Mouse (Mus musculus) embryonic facial prominence, embryonic 15.5 days (tissue): ENCODE results near the gene Foxo1. TPM values are rescaled to one million over a fixed set of nuclear protein-coding genes. Genes with fewer than 3 reads are reported as not detected.

ENCODE experiments used
- ATAC-seq: fragments of 200-750 bp; cut with Nextera tagmentation; 2 replicates; pipeline ENCODE4 v1.8.0; 2017; ENCODE audit warnings: low read depth, moderate TSS enrichment; ENCODE audit not compliant: insufficient number of reproducible peaks, low FRiP score, low TSS enrichment
- H3K27ac ChIP-seq: fragments of 300-500 bp; sonication (generic); replicated peaks from 2 replicates; pipeline ENCODE4 v1.5.1; 2015; ENCODE audit warnings: mild to moderate bottlenecking, inconsistent platforms
- H3K27me3 ChIP-seq: fragments of 300-500 bp; sonication (generic); 2 replicates; pipeline ENCODE4 v1.6.1; 2015; ENCODE audit warnings: inconsistent platforms
- H3K36me3 ChIP-seq: fragments of 300-500 bp; sonication (generic); 2 replicates; pipeline ENCODE4 v1.6.1; 2015; ENCODE audit warnings: mild to moderate bottlenecking, inconsistent platforms
- H3K4me1 ChIP-seq: fragments of 300-500 bp; sonication (generic); 2 replicates; pipeline ENCODE4 v1.6.1; 2015; ENCODE audit warnings: inconsistent platforms
- H3K4me2 ChIP-seq: fragments of 300-500 bp; sonication (generic); replicated peaks from 2 replicates; pipeline ENCODE4 v1.6.1; 2015; ENCODE audit warnings: mild to moderate bottlenecking, inconsistent platforms
- H3K4me3 ChIP-seq: fragments of 300-500 bp; sonication (generic); replicated peaks from 2 replicates; pipeline ENCODE4 v1.5.1; 2015; ENCODE audit warnings: mild to moderate bottlenecking, inconsistent platforms
- H3K9ac ChIP-seq: fragments of 300-500 bp; sonication (generic); 2 replicates; pipeline ENCODE4 v1.6.1; 2015; ENCODE audit warnings: inconsistent platforms
- H3K9me3 ChIP-seq: fragments of 300-500 bp; sonication (generic); replicated peaks from 2 replicates; pipeline ENCODE4 v1.6.1; 2016; ENCODE audit warnings: inconsistent platforms
- WGBS: fragments of 180-500 bp; shearing (Covaris S2); methylation state at CpG from one replicate; pipeline ENCODE4 v1.1.7; 2015; 5-methylcytosine and 5-hydroxymethylcytosine counted together
- polyA plus RNA-seq: library from polyadenylated mRNA; unstranded; fragments of >200 nt; fragmentation: Nextera tagmentation; extraction: Ambion mirVana; gene quantifications from 2 replicates; pipeline ENCODE4 v1.2.1, GENCODE M21; 2015

Foxo1 gene
- polyA plus RNA-seq, 1 experiment from 2014 or later = 8.2 TPM

GRCm38 (mm10) chr3:52269514-52270351 lies 1.6 kb downstream of the Foxo1 start:
- ATAC-seq = no peak
- Histone ChIP-seq H3K4me2 (peak overlapping the region; percentile 90), H3K27ac (0 out of 2 replicates have a peak overlapping the region, but pooled peaks have one; percentile 41), H3K9me3 (no peaks in the 10 kb centered on the region), H3K4me1 (peaks cover 27% of the 10 kb centered on the region), H3K4me3 (peak overlapping the region; percentile 86), H3K9ac (peak overlapping the region; percentile 87), H3K27me3 (peaks cover 20% of the 10 kb centered on the region), H3K36me3 (no peaks in the 10 kb centered on the region)
- under 1% methylated on average over 55 of the region's 55 CpGs for WGBS

DNA sequence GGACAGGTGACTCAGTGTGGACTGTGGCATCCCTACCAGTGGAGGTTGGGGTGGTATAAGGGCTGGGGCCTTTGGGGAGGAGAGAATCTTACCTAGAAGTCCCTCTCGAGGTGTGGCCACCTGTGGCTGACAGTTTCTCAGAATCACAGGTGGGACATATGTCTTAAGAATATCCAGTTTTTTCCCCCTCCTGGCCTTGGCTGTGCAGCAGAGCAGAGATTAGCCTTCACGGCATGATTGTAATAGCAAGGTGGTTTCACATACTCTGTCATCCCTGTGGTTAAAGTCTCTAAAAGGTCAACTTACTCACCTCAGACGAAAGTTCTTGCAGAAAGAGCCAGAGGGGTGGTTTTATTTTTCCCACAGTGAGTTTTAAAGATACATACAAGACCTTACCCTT lies 2.4 kb downstream of the Foxo1 start:
- no peaks in the 10 kb centered on the region for H3K36me3 ChIP-seq
- no peak overlapping the region for H3K27ac ChIP-seq
- no peaks in the 10 kb centered on the region for H3K9me3 ChIP-seq
- 0 out of 2 replicates have a peak overlapping the region, but pooled peaks have one; percentile 87 for H3K9ac ChIP-seq
- H3K4me2 ChIP-seq = peak overlapping the region; percentile 90
- H3K27me3 ChIP-seq = peaks cover 15% of the 10 kb centered on the region
- ATAC-seq = no peak
- peaks cover 27% of the 10 kb centered on the region for H3K4me1 ChIP-seq
- WGBS = 32% methylated on average over 3 of the region's 3 CpGs
- peak overlapping the region; percentile 86 for H3K4me3 ChIP-seq

DNA sequence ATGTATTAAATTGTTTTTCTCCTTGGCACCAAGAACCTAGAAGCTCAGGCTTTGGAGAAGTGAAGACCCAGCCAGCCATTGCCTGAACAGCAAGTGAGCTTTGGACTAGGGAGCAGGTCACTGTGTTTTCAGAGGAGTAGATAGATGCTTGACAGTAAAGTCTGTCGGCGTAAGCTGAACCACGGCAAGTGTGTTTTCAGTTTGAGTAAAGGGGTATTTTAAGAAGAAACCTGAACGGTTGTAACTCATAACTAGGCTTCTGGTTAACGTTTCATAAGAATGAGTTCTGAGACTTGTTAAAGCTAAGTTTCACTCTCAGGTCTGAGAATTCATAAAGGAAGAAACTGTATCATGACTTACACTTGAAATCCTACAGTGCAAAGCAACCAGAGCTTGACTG lies 3.2 kb downstream of the Foxo1 start:
- no peaks in the 10 kb centered on the region for H3K36me3 ChIP-seq
- WGBS = 59% methylated on average over 5 of the region's 5 CpGs
- H3K27me3 ChIP-seq = peaks cover 6% of the 10 kb centered on the region
- H3K9ac ChIP-seq = no peak overlapping the region
- ATAC-seq = no peak
- H3K4me1 ChIP-seq = peaks cover 25% of the 10 kb centered on the region
- H3K4me2 ChIP-seq = no peak overlapping the region; the same call in 1 of the 2 replicates
- no peaks in the 10 kb centered on the region for H3K9me3 ChIP-seq
- peak overlapping the region; percentile 86 for H3K4me3 ChIP-seq
- H3K27ac ChIP-seq = no peak overlapping the region

DNA sequence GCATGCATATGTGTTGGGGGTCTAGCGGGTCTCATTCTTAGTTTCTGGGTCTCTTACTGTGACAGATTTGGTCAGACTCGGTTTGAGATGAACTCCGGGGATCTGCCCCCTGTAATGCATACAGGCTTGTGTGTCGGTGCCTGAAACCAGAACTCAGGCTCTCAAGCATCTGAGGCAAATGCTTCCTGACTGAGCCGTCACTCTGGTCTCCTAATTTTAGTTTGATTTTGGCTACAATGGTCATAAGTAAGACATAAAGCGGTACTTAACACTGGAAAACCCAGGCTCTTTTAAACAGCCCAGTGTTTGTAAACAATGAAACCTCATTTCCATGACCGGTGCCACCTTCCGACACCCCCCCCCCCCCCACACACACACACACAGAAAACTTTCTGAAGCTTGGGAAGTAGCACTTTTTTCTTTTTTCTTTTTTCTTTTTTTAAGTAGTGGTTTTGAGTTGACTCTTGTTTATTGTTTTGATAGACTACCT lies 4.3 kb downstream of the Foxo1 start:
- Histone ChIP-seq H3K4me1 (peaks cover 15% of the 10 kb centered on the region), H3K36me3 (no peaks in the 10 kb centered on the region), H3K27me3 (peaks cover 3% of the 10 kb centered on the region; the same call in 1 of the 2 replicates), H3K4me2 (no peak overlapping the region), H3K27ac (no peak overlapping the region), H3K4me3 (no peak overlapping the region), H3K9me3 (no peaks in the 10 kb centered on the region), H3K9ac (no peak overlapping the region)
- no peak for ATAC-seq
- 53% methylated on average over 8 of the region's 8 CpGs for WGBS

DNA sequence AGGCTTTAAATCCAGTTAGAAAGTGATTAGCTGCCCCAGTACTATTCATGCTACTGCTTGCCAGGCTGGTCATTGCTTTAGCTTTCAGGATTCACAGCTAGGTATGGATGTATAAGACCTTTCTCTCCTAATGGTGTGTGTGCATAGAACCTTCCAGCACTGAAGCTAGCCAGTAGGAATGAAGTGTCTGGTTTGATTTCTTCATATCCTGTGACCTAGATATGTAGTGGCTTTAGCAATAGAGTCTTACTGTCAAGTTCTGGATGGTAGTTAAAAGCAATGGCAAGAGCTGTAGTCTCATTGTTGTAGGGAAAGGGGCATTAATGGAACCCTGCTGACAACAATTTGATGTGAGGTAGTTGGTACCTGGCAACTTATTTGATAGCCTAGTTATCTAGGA lies 6.3 kb downstream of the Foxo1 start:
- no peak overlapping the region for H3K27ac ChIP-seq
- no peak overlapping the region for H3K4me3 ChIP-seq
- peaks cover 3% of the 10 kb centered on the region; the same call in 1 of the 2 replicates for H3K27me3 ChIP-seq
- H3K9me3 ChIP-seq = no peaks in the 10 kb centered on the region
- no peak overlapping the region for H3K9ac ChIP-seq
- ATAC-seq = no peak
- H3K36me3 ChIP-seq = no peaks in the 10 kb centered on the region
- H3K4me1 ChIP-seq = peaks cover 10% of the 10 kb centered on the region
- no peak overlapping the region for H3K4me2 ChIP-seq

GRCm38 (mm10) chr3:52275037-52275555 lies 7.0 kb downstream of the Foxo1 start:
- Histone ChIP-seq H3K4me2 (no peak overlapping the region), H3K36me3 (no peaks in the 10 kb centered on the region), H3K27me3 (peaks cover 3% of the 10 kb centered on the region; the same call in 1 of the 2 replicates), H3K9ac (no peak overlapping the region), H3K4me3 (no peak overlapping the region), H3K27ac (no peak overlapping the region), H3K4me1 (peaks cover 5% of the 10 kb centered on the region), H3K9me3 (no peaks in the 10 kb centered on the region)
- no peak for ATAC-seq
- WGBS = 74% methylated on average over 9 of the region's 9 CpGs

- whole genome bisulfite sequencing = 92% methylated on average over 1 of the region's 1 CpGs
- no peaks in the 10 kb centered on the region for H3K27me3 ChIP-seq
- H3K27ac ChIP-seq = no peak overlapping the region
- no peak overlapping the region for H3K9ac ChIP-seq
- no peak for ATAC-seq
- H3K4me1 ChIP-seq = peaks cover 4% of the 10 kb centered on the region; the same call in 1 of the 2 replicates
- no peaks in the 10 kb centered on the region for H3K9me3 ChIP-seq
- H3K4me3 ChIP-seq = no peak overlapping the region
- H3K36me3 ChIP-seq = no peaks in the 10 kb centered on the region
- no peak overlapping the region for H3K4me2 ChIP-seq
Measured at GRCm38 (mm10) chr3:52280681-52281080, 12.5 kb downstream of the Foxo1 start.

DNA sequence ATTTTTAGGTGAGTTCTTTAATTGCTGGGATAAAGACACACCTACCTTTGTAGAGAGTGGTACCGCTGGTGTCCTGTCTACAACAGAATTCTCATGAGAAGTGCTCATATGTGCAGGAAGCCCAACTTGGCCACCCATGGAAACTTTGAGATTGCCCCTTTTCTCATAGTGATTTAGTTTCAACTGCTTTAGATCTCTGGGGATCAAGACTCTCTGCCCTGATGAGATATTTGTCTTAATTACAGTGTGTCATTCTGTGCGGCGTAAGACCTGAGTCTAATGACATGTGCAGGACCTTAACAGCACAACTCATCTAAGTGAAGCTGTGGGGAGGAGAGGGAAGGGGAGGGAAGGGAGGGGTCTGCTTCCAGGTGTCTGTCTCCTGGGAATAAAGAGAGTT lies 13.7 kb downstream of the Foxo1 start:
- no peak overlapping the region for H3K9ac ChIP-seq
- no peak for ATAC-seq
- no peak overlapping the region for H3K27ac ChIP-seq
- no peaks in the 10 kb centered on the region for H3K36me3 ChIP-seq
- no peaks in the 10 kb centered on the region for H3K9me3 ChIP-seq
- peaks cover 4% of the 10 kb centered on the region; the same call in 1 of the 2 replicates for H3K4me1 ChIP-seq
- WGBS = 73% methylated on average over 3 of the region's 3 CpGs
- no peaks in the 10 kb centered on the region for H3K27me3 ChIP-seq
- no peak overlapping the region for H3K4me2 ChIP-seq
- H3K4me3 ChIP-seq = no peak overlapping the region

DNA sequence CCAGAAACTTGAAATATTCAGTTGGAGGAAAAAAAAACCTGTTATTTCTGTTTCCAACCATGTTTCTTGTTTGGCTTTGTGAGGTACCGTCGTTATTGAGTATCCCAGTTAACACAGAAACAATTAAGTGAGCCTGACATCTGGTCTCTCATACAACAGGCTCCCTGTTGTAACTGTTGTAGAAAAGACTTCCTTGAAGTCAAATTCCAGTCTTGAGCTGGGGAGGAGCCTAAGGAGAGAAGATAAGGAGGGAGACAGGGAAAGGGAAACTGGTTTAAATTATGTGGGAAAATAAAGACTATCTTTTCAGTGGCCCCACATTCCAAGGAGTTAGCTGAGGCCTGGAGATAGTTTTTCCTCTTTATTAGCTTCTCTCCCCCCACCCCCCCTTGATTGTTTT lies 14.2 kb downstream of the Foxo1 start:
- Histone ChIP-seq H3K4me1 (peaks cover 4% of the 10 kb centered on the region; the same call in 1 of the 2 replicates), H3K27ac (no peak overlapping the region), H3K4me3 (no peak overlapping the region), H3K27me3 (no peaks in the 10 kb centered on the region), H3K9ac (no peak overlapping the region), H3K36me3 (no peaks in the 10 kb centered on the region), H3K4me2 (no peak overlapping the region), H3K9me3 (no peaks in the 10 kb centered on the region)
- WGBS = 24% methylated on average over 2 of the region's 2 CpGs
- ATAC-seq = no peak

DNA sequence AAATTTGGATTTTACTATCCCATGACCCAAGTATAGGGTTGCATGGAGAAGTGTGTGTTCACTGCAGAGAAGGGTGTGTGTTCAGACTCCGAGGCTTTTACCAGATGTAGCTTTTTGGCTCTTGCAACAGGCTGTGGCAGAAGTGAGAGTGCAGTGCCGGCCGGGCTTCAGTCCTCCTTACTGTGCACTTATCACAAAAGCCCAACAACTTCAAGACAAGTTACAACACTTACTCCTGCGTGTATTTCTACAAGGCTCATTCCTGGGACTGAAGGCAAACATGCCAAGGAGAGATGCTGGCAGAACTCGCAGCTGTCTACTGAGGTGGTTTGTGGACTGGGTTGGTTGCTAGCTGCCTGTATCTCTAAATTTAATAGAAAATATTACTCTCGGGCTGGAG lies 15.4 kb downstream of the Foxo1 start:
- no peaks in the 10 kb centered on the region for H3K27me3 ChIP-seq
- H3K9me3 ChIP-seq = no peaks in the 10 kb centered on the region
- peaks cover 4% of the 10 kb centered on the region; the same call in 1 of the 2 replicates for H3K4me1 ChIP-seq
- no peak overlapping the region for H3K4me3 ChIP-seq
- no peak overlapping the region for H3K9ac ChIP-seq
- no peaks in the 10 kb centered on the region for H3K36me3 ChIP-seq
- 64% methylated on average over 6 of the region's 6 CpGs for WGBS
- no peak; the same call in 1 of the 2 replicates for ATAC-seq
- no peak overlapping the region for H3K4me2 ChIP-seq
- no peak overlapping the region for H3K27ac ChIP-seq

GRCm38 (mm10) chr3:52290811-52291210 lies 22.7 kb downstream of the Foxo1 start:
- 93% methylated on average over 2 of the region's 2 CpGs for WGBS
- no peak for ATAC-seq

More at GRCm38 (mm10) chr3:52290811-52291210, 22.7 kb downstream of the Foxo1 start:
- Histone ChIP-seq H3K36me3 (no peaks in the 10 kb centered on the region), H3K4me1 (0 out of 2 replicates have a peak, but pooled peaks cover 3% of the 10 kb centered on the region), H3K27ac (no peak overlapping the region), H3K9ac (no peak overlapping the region), H3K27me3 (no peaks in the 10 kb centered on the region), H3K4me3 (no peak overlapping the region), H3K4me2 (no peak overlapping the region), H3K9me3 (no peaks in the 10 kb centered on the region)
